Mouse (Mus musculus) small intestine, adult 2 months (tissue): Measurements from ENCODE around the gene Nfib. TPM values are rescaled to one million over a fixed set of nuclear protein-coding genes. Genes with fewer than 3 reads are reported as not detected.
"Not testable (repeated sequence)": the region's sequence is repeated elsewhere in the genome, so short reads cannot be mapped to it uniquely, and the experiment has no call there.

ENCODE experiments used
- H3K27ac ChIP-seq: fragments of 200-500 bp; 2 replicates; pipeline ENCODE4 v1.5.1; 2012; ENCODE audit warnings: low read depth, low read length, control low read depth, inconsistent platforms; ENCODE audit not compliant: insufficient read depth
- H3K27me3 ChIP-seq: fragments of 200-500 bp; 2 replicates; pipeline ENCODE4 v1.6.1; 2012; ENCODE audit warnings: mild to moderate bottlenecking, moderate library complexity, low read length, inconsistent platforms; ENCODE audit not compliant: control insufficient read depth, insufficient read depth
- H3K36me3 ChIP-seq: fragments of 200-500 bp; 2 replicates; pipeline ENCODE4 v1.6.1; 2012; ENCODE audit warnings: mild to moderate bottlenecking, low read length, control low read depth, inconsistent platforms; ENCODE audit not compliant: control insufficient read depth, insufficient read depth
- H3K4me1 ChIP-seq: fragments of 200-500 bp; 2 replicates; pipeline ENCODE4 v1.6.1; 2012; ENCODE audit warnings: low read length, inconsistent platforms, mixed read lengths; ENCODE audit not compliant: control insufficient read depth, insufficient read depth, insufficient read length
- H3K4me3 ChIP-seq: fragments of 200-500 bp; 2 replicates; pipeline ENCODE4 v1.5.1; 2012; ENCODE audit warnings: low read depth, mild to moderate bottlenecking, control low read depth, inconsistent platforms, low read length, moderate library complexity
- CTCF ChIP-seq: fragments of 200-500 bp; IDR thresholded peaks from 2 replicates; pipeline ENCODE4 v1.5.1; 2012; ENCODE audit warnings: low read depth, mild to moderate bottlenecking, control low read depth, inconsistent platforms, low read length, moderate library complexity, mixed read lengths; ENCODE audit not compliant: insufficient replicate concordance, insufficient read length; ENCODE audit errors: extremely low read depth
- POLR2A ChIP-seq: fragments of 200-500 bp; IDR thresholded peaks from 2 replicates; pipeline ENCODE4 v1.6.1; 2012; ENCODE audit warnings: low read depth, mild to moderate bottlenecking, control low read depth, inconsistent platforms, low read length, moderate library complexity
- WGBS: fragments of 180-500 bp; shearing (Covaris S2); methylation state at CpG from one replicate; pipeline ENCODE4 v1.1.7; 2018; 5-methylcytosine and 5-hydroxymethylcytosine counted together
- polyA plus RNA-seq: library from polyadenylated mRNA; depleted of rRNA; stranded (reverse); fragments of >200 nt; gene quantifications from 2 replicates; pipeline ENCODE4 v1.2.3, GENCODE M21; 2012

Gene Nfib
- polyA plus RNA-seq, 1 experiment: 4.7 TPM

GRCm38 (mm10) chr4:82267832-82268778 is 437.4 kb downstream of the Nfib start:
- H3K36me3 ChIP-seq: no peaks in the 10 kb centered on the region
- H3K4me3 ChIP-seq: no peak overlapping the region
- WGBS: 72% methylated on average over 14 of the region's 14 CpGs
- TF ChIP-seq POLR2A (no peak), CTCF (no peak)
- H3K4me1 ChIP-seq: no peaks in the 10 kb centered on the region
- H3K27ac ChIP-seq: no peak overlapping the region
- H3K27me3 ChIP-seq: no peaks in the 10 kb centered on the region

- Histone ChIP-seq H3K4me3 (no peak overlapping the region), H3K4me1 (no peaks in the 10 kb centered on the region), H3K27me3 (no peaks in the 10 kb centered on the region), H3K27ac (no peak overlapping the region), H3K36me3 (no peaks in the 10 kb centered on the region)
- WGBS: 51% methylated on average over 4 of the region's 4 CpGs
- TF ChIP-seq POLR2A (no peak), CTCF (no peak)
These were observed 439.4 kb downstream of the Nfib start for GRCm38 (mm10) chr4:82266066-82266619.

GRCm38 (mm10) chr4:82258545-82258944 is 447.0 kb downstream of the Nfib start:
- H3K4me1 ChIP-seq, H3K4me3 ChIP-seq, H3K27ac ChIP-seq, H3K36me3 ChIP-seq, H3K27me3 ChIP-seq: not testable (repeated sequence)
- 78% methylated on average over 1 of the region's 1 CpGs for WGBS

- no peak overlapping the region for H3K27ac ChIP-seq
- WGBS: 92% methylated on average over 8 of the region's 8 CpGs
- H3K4me1 ChIP-seq: no peaks in the 10 kb centered on the region
- no peak for TF ChIP-seq CTCF
- no peak for TF ChIP-seq POLR2A
- no peaks in the 10 kb centered on the region for H3K36me3 ChIP-seq
- H3K27me3 ChIP-seq: no peaks in the 10 kb centered on the region
- no peak overlapping the region for H3K4me3 ChIP-seq
These were observed 453.5 kb downstream of the Nfib start for GRCm38 (mm10) chr4:82252054-82252453.

- H3K4me3 ChIP-seq: no peak overlapping the region
- H3K4me1 ChIP-seq: no peaks in the 10 kb centered on the region
- 60% methylated on average over 5 of the region's 5 CpGs for WGBS
- TF ChIP-seq POLR2A (no peak), CTCF (no peak)
- no peak overlapping the region for H3K27ac ChIP-seq
- no peaks in the 10 kb centered on the region for H3K36me3 ChIP-seq
- no peaks in the 10 kb centered on the region for H3K27me3 ChIP-seq
These were observed 455.2 kb downstream of the Nfib start for GRCm38 (mm10) chr4:82250355-82250659.

GRCm38 (mm10) chr4:82249518-82250354 is 455.8 kb downstream of the Nfib start:
- no peaks in the 10 kb centered on the region for H3K27me3 ChIP-seq
- H3K4me1 ChIP-seq: no peaks in the 10 kb centered on the region
- no peaks in the 10 kb centered on the region for H3K36me3 ChIP-seq
- H3K4me3 ChIP-seq: no peak overlapping the region
- TF ChIP-seq CTCF (no peak), POLR2A (no peak)
- WGBS: 32% methylated on average over 11 of the region's 11 CpGs
- H3K27ac ChIP-seq: no peak overlapping the region

GRCm38 (mm10) chr4:82248961-82249360 is 456.6 kb downstream of the Nfib start:
- no peaks in the 10 kb centered on the region for H3K36me3 ChIP-seq
- H3K4me3 ChIP-seq: no peak overlapping the region
- no peaks in the 10 kb centered on the region for H3K4me1 ChIP-seq
- no peaks in the 10 kb centered on the region for H3K27me3 ChIP-seq
- no peak overlapping the region for H3K27ac ChIP-seq
- no peak for TF ChIP-seq CTCF
- TF ChIP-seq POLR2A: no peak
- WGBS: 18% methylated on average over 1 of the region's 1 CpGs
